Mouse (Mus musculus) ES-E14 (cell line): Measurements from ENCODE around the gene Cyp2b13.
"Not testable (repeated sequence)": the region's sequence is repeated elsewhere in the genome, so short reads cannot be mapped to it uniquely, and the experiment has no call there.

Experiments
- CHD2 ChIP-seq: IDR thresholded peaks from 2 replicates; pipeline ENCODE4 v1.6.1; 2014; ENCODE audit warnings: mild to moderate bottlenecking, low read depth, low read length, inconsistent platforms
- HCFC1 ChIP-seq: IDR thresholded peaks from 2 replicates; pipeline ENCODE4 v1.6.1; 2012; ENCODE audit warnings: low read length, inconsistent platforms, borderline replicate concordance; ENCODE audit not compliant: insufficient read depth
- MAFK ChIP-seq: IDR thresholded peaks from 2 replicates; pipeline ENCODE4 v1.6.1; 2014; ENCODE audit warnings: mild to moderate bottlenecking, low read depth, low read length, inconsistent platforms; ENCODE audit not compliant: insufficient read depth
- ZC3H11A ChIP-seq: IDR thresholded peaks from 2 replicates; pipeline ENCODE4 v1.6.1; 2012; ENCODE audit warnings: low read depth, mild to moderate bottlenecking, inconsistent platforms, low read length, borderline replicate concordance
- ZNF384 ChIP-seq: IDR thresholded peaks from 2 replicates; pipeline ENCODE4 v1.6.1; 2012; ENCODE audit warnings: low read depth, low read length, inconsistent platforms

DNA sequence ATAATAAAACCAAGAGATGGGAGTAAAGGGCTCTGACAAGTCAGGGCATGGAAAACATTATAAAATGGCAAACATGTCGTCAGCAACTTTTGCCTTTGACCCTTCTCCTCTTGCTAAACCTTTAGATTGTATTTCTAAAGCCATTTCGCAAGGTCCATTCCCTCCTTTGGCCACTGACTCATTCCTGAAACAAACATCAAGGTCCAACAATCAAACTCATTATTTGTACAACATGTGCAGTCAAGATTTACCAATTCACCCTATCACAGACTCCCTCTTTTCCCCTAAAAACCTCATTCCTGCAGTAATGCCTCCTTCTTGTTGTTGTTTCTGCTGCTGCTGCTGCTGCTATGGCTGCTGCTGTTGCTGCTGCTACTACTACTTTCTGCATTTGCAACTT lies 78.3 kb downstream of the Cyp2b13 start:
- not testable (repeated sequence) for TF ChIP-seq ZC3H11A, MAFK, ZNF384, HCFC1, CHD2
